Mouse (Mus musculus): ENCODE measurements around the gene Ankrd60. TPM values are rescaled to one million over a fixed set of nuclear protein-coding genes. Genes with fewer than 3 reads are reported as not detected.

Ankrd60 gene
- total RNA-seq, 4 experiments from 2014 or later, result not detected

DNA sequence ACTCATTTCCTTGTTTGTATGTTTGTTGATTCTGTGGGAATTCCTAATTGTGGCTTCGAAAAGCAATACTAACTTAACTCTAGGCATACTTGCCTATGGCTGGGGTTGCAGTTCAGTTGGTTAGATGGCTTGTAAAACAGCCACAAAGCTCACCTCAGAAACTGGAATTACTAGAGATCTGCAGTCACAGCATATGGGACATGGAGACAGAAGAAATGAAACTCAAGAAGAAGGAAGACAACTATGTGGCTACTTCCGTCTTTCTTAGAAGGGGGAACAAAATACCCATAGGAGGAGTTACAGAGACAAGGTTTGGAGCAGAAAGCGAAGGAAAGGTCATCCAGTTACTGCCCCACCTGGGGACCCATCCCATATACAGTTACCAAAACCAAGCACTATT lies 49.7 kb downstream of the Ankrd60 start:
- DNase-seq (ENCODE audit: low spot score in 2 of 2), result no peak

DNA sequence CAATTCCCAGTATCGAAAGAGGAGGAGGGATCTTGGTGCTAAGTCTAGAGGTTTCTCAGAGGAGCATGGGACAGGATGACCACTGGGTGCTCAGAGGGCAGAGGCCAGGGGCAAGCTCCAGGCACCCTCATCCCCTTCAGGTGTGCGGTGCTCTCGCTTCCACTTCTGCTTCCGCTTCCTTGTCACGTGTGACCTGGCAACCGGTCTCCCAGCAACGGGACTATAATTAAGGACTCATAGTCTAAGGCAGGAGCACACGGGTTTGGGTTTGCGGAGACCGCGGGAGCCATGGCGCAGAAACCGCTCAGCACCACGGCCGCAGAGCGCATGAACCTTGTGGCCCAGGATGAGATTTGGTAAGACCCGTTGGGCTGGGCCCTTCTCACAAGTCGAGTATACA lies 55.8 kb downstream of the Ankrd60 start, which contains the start of gene 1700021F07Rik:
Gene 1700021F07Rik (plus strand): TSS at position 211 of the 400 bp plus-strand sequence.
- DNase-seq (ENCODE audit: low spot score in 2 of 2), result no peak

Other genes with a start within 250 kb of the Ankrd60 start
- gene 1700021F07Rik, start 55.8 kb downstream of the Ankrd60 start, total RNA-seq (2022), result not detected
- gene Rab22a, start 81.4 kb upstream of the Ankrd60 start, total RNA-seq (2022), result 10 to 100 TPM; 23.9 to 29.7 (median 27.3) TPM
- gene 1700010B08Rik, start 141.1 kb upstream of the Ankrd60 start, total RNA-seq (2022), result not detected
- gene Vapb, start 159.1 kb upstream of the Ankrd60 start, total RNA-seq (2022), result 100 to 1,000 TPM; 117 to 139 (median 129) TPM

Measured in left cerebral cortex, adult 8-10 months (tissue).